Mouse (Mus musculus): ENCODE results near the gene Anxa1. TPM values are rescaled to one million over a fixed set of nuclear protein-coding genes. Genes with fewer than 3 reads are reported as not detected.

The Anxa1 gene
- total and polyA plus RNA-seq, 3 experiments: not detected

DNA sequence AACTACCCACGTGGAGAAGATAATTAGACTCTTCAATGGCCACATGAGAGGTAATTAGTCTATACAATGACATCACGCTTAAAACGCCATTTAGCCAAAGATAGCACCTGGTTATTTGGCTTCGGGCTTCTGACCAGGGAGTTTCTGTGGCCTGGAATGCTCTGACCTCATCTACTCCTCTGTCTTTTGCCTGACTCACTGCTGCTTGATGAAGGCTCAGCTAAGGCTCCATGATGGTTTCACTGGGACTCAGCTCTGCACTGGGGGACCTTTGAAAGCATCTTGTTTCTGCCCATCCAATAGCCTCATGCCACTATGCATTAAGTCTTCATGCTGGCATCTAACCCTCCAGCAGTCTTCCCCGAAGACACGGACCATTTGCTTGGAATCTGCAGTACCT is 2.5 kb downstream of the Anxa1 start:
- TF ChIP-seq POLR2AphosphoS2 (IDR thresholded peaks at IDR 0.05; ENCODE audit: low read length) (no peak), ZKSCAN1 (IDR thresholded peaks at IDR 0.05; ENCODE audit: low read depth, low read length) (no peak), HCFC1 (IDR thresholded peaks at IDR 0.05; ENCODE audit: low read depth, low read length) (no peak), TAL1 (IDR thresholded peaks at IDR 0.05; ENCODE audit: low read length) (no peak), GABPA (IDR thresholded peaks at IDR 0.05; ENCODE audit: low read depth, low read length) (no peak), SIN3A (IDR thresholded peaks at IDR 0.05; ENCODE audit: low read length) (no peak), MAX (IDR thresholded peaks at IDR 0.05; ENCODE audit: low read length) (no peak), POLR2AphosphoS5 (IDR thresholded peaks at IDR 0.05; ENCODE audit: borderline replicate concordance, low read depth, low read length) (no peak), NELFE (IDR thresholded peaks at IDR 0.05; ENCODE audit: low read depth, low read length) (no peak), MYB (IDR thresholded peaks at IDR 0.05; ENCODE audit: low read depth, low read length) (no peak)
- H3K4me1 ChIP-seq (ENCODE audit: control insufficient read depth in 1 of 2, insufficient read depth in 2 of 2, low read length in 2 of 2): no peaks in the 10 kb centered on the region
- no peak overlapping the region for H3K9ac ChIP-seq (ENCODE audit: control insufficient read depth, low read depth, low read length, poor library complexity, severe bottlenecking)
- H3K36me3 ChIP-seq (ENCODE audit: control insufficient read depth in 1 of 2, insufficient read depth in 2 of 2, low read length in 2 of 2): no peaks in the 10 kb centered on the region
- no peaks in the 10 kb centered on the region for H3K27me3 ChIP-seq (ENCODE audit: control insufficient read depth in 1 of 2, insufficient read depth in 2 of 2, low read length in 2 of 2)
- no peaks in the 10 kb centered on the region for H3K9me3 ChIP-seq (replicated peaks; ENCODE audit: insufficient read depth, low read length)
- DNase-seq (ENCODE audit: low read depth, low spot score): no peak
- no peak overlapping the region for H3K27ac ChIP-seq (ENCODE audit: control insufficient read depth, low read depth, low read length)
- no peak overlapping the region for H3K4me3 ChIP-seq (ENCODE audit: control insufficient read depth in 1 of 2, insufficient read depth in 1 of 2, low read depth in 2 of 2, low read length in 2 of 2)
- H3K79me2 ChIP-seq (ENCODE audit: control insufficient read depth, insufficient read depth, low read length, poor library complexity): no peaks in the 10 kb centered on the region

GRCm38 (mm10) chr19:20386296-20386695 is 4.4 kb downstream of the Anxa1 start:
- Histone ChIP-seq H3K4me3 (ENCODE audit: control insufficient read depth in 1 of 2, insufficient read depth in 1 of 2, low read depth in 2 of 2, low read length in 2 of 2) (no peak overlapping the region), H3K4me1 (ENCODE audit: control insufficient read depth in 1 of 2, insufficient read depth in 2 of 2, low read length in 2 of 2) (no peaks in the 10 kb centered on the region), H3K27ac (ENCODE audit: control insufficient read depth, low read depth, low read length) (no peak overlapping the region), H3K36me3 (ENCODE audit: control insufficient read depth in 1 of 2, insufficient read depth in 2 of 2, low read length in 2 of 2) (no peaks in the 10 kb centered on the region), H3K79me2 (ENCODE audit: control insufficient read depth, insufficient read depth, low read length, poor library complexity) (no peaks in the 10 kb centered on the region), H3K27me3 (ENCODE audit: control insufficient read depth in 1 of 2, insufficient read depth in 2 of 2, low read length in 2 of 2) (no peaks in the 10 kb centered on the region), H3K9me3 (replicated peaks; ENCODE audit: insufficient read depth, low read length) (no peaks in the 10 kb centered on the region), H3K9ac (ENCODE audit: control insufficient read depth, low read depth, low read length, poor library complexity, severe bottlenecking) (no peak overlapping the region)
- TF ChIP-seq SIN3A (IDR thresholded peaks at IDR 0.05; ENCODE audit: low read length) (no peak), CTCF (IDR thresholded peaks at IDR 0.05 in 2 of 3, conservative IDR thresholded peaks at IDR 0.05 in 1 of 3; ENCODE audit: control insufficient read depth in 1 of 3, insufficient read depth in 1 of 3, low read depth in 2 of 3, low read length in 3 of 3, poor library complexity in 1 of 3, severe bottlenecking in 1 of 3) (no peak), ZNF384 (IDR thresholded peaks at IDR 0.05; ENCODE audit: low read depth, low read length) (no peak), POLR2AphosphoS5 (IDR thresholded peaks at IDR 0.05; ENCODE audit: borderline replicate concordance, low read depth, low read length) (no peak), CHD2 (IDR thresholded peaks at IDR 0.05; ENCODE audit: low read length) (no peak), E2F4 (IDR thresholded peaks at IDR 0.05; ENCODE audit: borderline replicate concordance, low read depth, low read length) (no peak), HCFC1 (IDR thresholded peaks at IDR 0.05; ENCODE audit: low read depth, low read length) (no peak), TBP (IDR thresholded peaks at IDR 0.05; ENCODE audit: low read depth, low read length) (no peak)
- DNase-seq (ENCODE audit: low read depth, low spot score): no peak

GRCm38 (mm10) chr19:20385645-20386044 is 5.1 kb downstream of the Anxa1 start:
- Histone ChIP-seq H3K4me3 (ENCODE audit: control insufficient read depth in 1 of 2, insufficient read depth in 1 of 2, low read depth in 2 of 2, low read length in 2 of 2) (no peak overlapping the region), H3K4me1 (ENCODE audit: control insufficient read depth in 1 of 2, insufficient read depth in 2 of 2, low read length in 2 of 2) (no peaks in the 10 kb centered on the region), H3K9ac (ENCODE audit: control insufficient read depth, low read depth, low read length, poor library complexity, severe bottlenecking) (no peak overlapping the region), H3K79me2 (ENCODE audit: control insufficient read depth, insufficient read depth, low read length, poor library complexity) (no peaks in the 10 kb centered on the region), H3K27me3 (ENCODE audit: control insufficient read depth in 1 of 2, insufficient read depth in 2 of 2, low read length in 2 of 2) (no peaks in the 10 kb centered on the region), H3K9me3 (replicated peaks; ENCODE audit: insufficient read depth, low read length) (no peaks in the 10 kb centered on the region), H3K27ac (ENCODE audit: control insufficient read depth, low read depth, low read length) (no peak overlapping the region), H3K36me3 (ENCODE audit: control insufficient read depth in 1 of 2, insufficient read depth in 2 of 2, low read length in 2 of 2) (no peaks in the 10 kb centered on the region)
- TF ChIP-seq SIN3A (IDR thresholded peaks at IDR 0.05; ENCODE audit: low read length) (no peak), MYC (IDR thresholded peaks at IDR 0.05; ENCODE audit: low read depth, low read length) (no peak), BHLHE40 (IDR thresholded peaks at IDR 0.05; ENCODE audit: borderline replicate concordance, low read depth, low read length) (no peak), CHD1 (IDR thresholded peaks at IDR 0.05; ENCODE audit: low read depth, low read length) (no peak), MXI1 (IDR thresholded peaks at IDR 0.05; ENCODE audit: low read depth, low read length) (no peak), USF2 (IDR thresholded peaks at IDR 0.05; ENCODE audit: borderline replicate concordance in 1 of 2, insufficient read depth in 1 of 2, low read depth in 1 of 2, low read length in 2 of 2) (no peak), ETS1 (IDR thresholded peaks at IDR 0.05; ENCODE audit: low read depth, low read length) (no peak), MEF2A (IDR thresholded peaks at IDR 0.05; ENCODE audit: extremely low read depth, insufficient replicate concordance, low read depth, low read length, poor library complexity, severe bottlenecking) (no peak), ZNF384 (IDR thresholded peaks at IDR 0.05; ENCODE audit: low read depth, low read length) (no peak), NELFE (IDR thresholded peaks at IDR 0.05; ENCODE audit: low read depth, low read length) (no peak), ZKSCAN1 (IDR thresholded peaks at IDR 0.05; ENCODE audit: low read depth, low read length) (no peak), POLR2AphosphoS5 (IDR thresholded peaks at IDR 0.05; ENCODE audit: borderline replicate concordance, low read depth, low read length) (no peak)
- no peak for DNase-seq (ENCODE audit: low read depth, low spot score)
